Mouse (Mus musculus) neural tube, embryonic 13.5 days (tissue): Measurements from ENCODE around the gene Slc18a2. TPM values are rescaled to one million over a fixed set of nuclear protein-coding genes. Genes with fewer than 3 reads are reported as not detected.

Experiments used
- ATAC-seq: fragments of 200-750 bp; cut with Nextera tagmentation; 2 replicates; pipeline ENCODE4 v1.8.0; 2017; ENCODE audit warnings: low read depth, mild to moderate bottlenecking, moderate TSS enrichment, moderate library complexity
- H3K27ac ChIP-seq: fragments of 300-500 bp; sonication (generic); replicated peaks from 2 replicates; pipeline ENCODE4 v1.5.1; 2015; ENCODE audit warnings: moderate library complexity, mild to moderate bottlenecking, inconsistent platforms
- H3K27me3 ChIP-seq: fragments of 300-500 bp; sonication (generic); 2 replicates; pipeline ENCODE4 v1.6.1; 2015; ENCODE audit warnings: mild to moderate bottlenecking, inconsistent platforms
- H3K36me3 ChIP-seq: fragments of 300-500 bp; sonication (generic); 2 replicates; pipeline ENCODE4 v1.6.1; 2015; ENCODE audit warnings: mild to moderate bottlenecking, inconsistent platforms
- H3K4me1 ChIP-seq: fragments of 300-500 bp; sonication (generic); replicated peaks from 2 replicates; pipeline ENCODE4 v1.6.1; 2015; ENCODE audit warnings: inconsistent platforms
- H3K4me2 ChIP-seq: fragments of 300-500 bp; sonication (generic); 2 replicates; pipeline ENCODE4 v1.6.1; 2015; ENCODE audit warnings: inconsistent platforms, mild to moderate bottlenecking, moderate library complexity
- H3K4me3 ChIP-seq: fragments of 300-500 bp; sonication (generic); 2 replicates; pipeline ENCODE4 v1.5.1; 2015; ENCODE audit warnings: mild to moderate bottlenecking, inconsistent platforms
- H3K9ac ChIP-seq: fragments of 300-500 bp; sonication (generic); 2 replicates; pipeline ENCODE4 v1.6.1; 2015; ENCODE audit warnings: moderate library complexity, mild to moderate bottlenecking, inconsistent platforms
- H3K9me3 ChIP-seq: fragments of 300-500 bp; sonication (generic); 2 replicates; pipeline ENCODE4 v1.6.1; 2016; ENCODE audit warnings: inconsistent platforms
- WGBS: fragments of 180-500 bp; shearing (Covaris S2); methylation state at CpG from one replicate; pipeline ENCODE4 v1.1.7; 2015; 5-methylcytosine and 5-hydroxymethylcytosine counted together
- polyA plus RNA-seq: library from polyadenylated mRNA; unstranded; fragments of >200 nt; fragmentation: Nextera tagmentation; extraction: Ambion mirVana; gene quantifications from 2 replicates; pipeline ENCODE4 v1.2.1, GENCODE M21; 2015

Slc18a2 gene
- polyA plus RNA-seq, 1 experiment from 2014 or later: 10.6 TPM

DNA sequence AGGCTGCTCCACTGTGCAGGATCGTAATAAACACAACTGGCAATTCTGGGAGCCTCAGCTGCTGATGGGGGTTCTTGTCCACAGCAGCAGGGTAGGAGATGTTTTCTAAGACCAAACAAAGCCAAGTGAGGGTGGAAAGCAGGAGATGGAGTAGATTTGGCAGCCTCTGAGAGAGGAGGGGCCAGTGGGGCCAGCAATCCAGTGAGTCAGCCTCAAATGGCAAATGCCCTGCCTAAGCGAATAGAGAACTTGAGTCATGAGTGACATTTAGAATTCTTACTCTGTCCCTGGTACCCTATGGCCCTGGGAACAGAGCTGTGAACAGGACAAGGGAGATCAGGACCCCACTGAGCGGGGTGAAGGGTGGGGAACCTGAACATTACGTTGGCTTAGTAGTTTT is 12.6 kb upstream of the Slc18a2 start:
- H3K9me3 ChIP-seq: no peaks in the 10 kb centered on the region
- 88% methylated on average over 4 of the region's 4 CpGs for WGBS
- no peak overlapping the region for H3K9ac ChIP-seq
- ATAC-seq: no peak
- no peaks in the 10 kb centered on the region for H3K4me1 ChIP-seq
- no peaks in the 10 kb centered on the region for H3K27me3 ChIP-seq
- H3K4me2 ChIP-seq: no peak overlapping the region
- H3K4me3 ChIP-seq: no peak overlapping the region
- H3K27ac ChIP-seq: no peak overlapping the region
- H3K36me3 ChIP-seq: no peaks in the 10 kb centered on the region

DNA sequence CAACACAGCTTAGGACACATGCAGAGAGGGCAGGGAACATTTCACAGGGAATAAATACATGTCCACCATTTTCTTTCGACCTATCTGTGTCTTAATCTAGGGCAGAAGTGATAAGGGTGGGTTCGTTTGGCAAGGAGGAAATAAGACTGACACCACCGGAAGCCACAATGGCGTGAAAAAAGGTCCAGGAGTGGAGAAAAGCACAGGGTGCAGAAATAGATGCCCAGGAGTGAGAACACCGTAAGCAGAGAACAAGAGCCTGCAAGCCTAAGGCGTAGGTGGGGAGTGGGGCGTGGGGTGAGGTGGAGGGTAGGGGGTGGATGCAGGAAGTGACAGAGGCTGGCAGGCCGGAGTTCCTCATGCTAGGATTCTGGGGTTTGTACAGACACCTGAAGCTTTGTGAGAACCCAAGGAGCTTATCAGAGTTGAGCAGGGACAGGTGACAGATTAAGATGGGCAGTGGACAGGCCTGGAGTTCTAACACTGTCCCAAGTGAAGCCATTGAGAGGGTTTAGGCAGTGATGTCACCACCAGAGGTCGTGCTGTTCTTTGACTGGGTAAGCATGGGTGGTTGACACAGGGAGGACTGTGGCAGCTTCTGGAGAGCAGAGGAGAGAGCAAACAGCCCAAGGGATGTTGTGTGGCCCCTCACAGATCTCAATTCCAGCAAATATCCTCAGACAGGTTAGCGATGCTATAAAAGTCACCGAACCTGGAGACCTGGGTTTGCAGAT is 12.0 kb upstream of the Slc18a2 start:
- Histone ChIP-seq H3K9ac (no peak overlapping the region), H3K27ac (no peak overlapping the region), H3K4me1 (no peaks in the 10 kb centered on the region), H3K4me2 (no peak overlapping the region), H3K4me3 (no peak overlapping the region), H3K27me3 (no peaks in the 10 kb centered on the region), H3K36me3 (no peaks in the 10 kb centered on the region), H3K9me3 (no peaks in the 10 kb centered on the region)
- WGBS: 78% methylated on average over 11 of the region's 11 CpGs
- no peak for ATAC-seq

DNA sequence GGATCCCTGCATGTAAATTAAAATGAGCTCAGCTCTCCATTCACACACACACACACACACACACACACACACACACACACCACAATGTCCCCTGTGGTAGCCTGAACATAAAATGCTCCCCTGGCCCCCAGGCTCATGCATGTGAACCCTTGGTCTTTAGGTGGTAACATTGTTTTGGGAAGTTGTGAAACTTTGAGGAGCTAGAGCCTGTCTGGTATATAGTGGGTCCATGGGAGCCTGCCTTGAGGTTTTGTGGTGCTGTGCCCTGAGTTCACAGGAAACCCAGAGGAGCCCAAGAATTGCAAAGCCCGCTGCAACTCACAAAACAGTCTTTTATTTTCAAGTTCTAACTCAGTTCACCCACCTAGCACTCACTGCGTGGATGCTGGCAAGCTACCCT is 8.0 kb upstream of the Slc18a2 start:
- no peak overlapping the region for H3K4me2 ChIP-seq
- 68% methylated on average over 2 of the region's 2 CpGs for WGBS
- H3K27me3 ChIP-seq: no peaks in the 10 kb centered on the region
- H3K4me1 ChIP-seq: no peaks in the 10 kb centered on the region
- H3K4me3 ChIP-seq: no peak overlapping the region
- H3K27ac ChIP-seq: no peak overlapping the region
- H3K9ac ChIP-seq: no peak overlapping the region
- H3K9me3 ChIP-seq: peaks cover 9% of the 10 kb centered on the region; the same call in 1 of the 2 replicates
- no peak for ATAC-seq
- H3K36me3 ChIP-seq: no peaks in the 10 kb centered on the region

DNA sequence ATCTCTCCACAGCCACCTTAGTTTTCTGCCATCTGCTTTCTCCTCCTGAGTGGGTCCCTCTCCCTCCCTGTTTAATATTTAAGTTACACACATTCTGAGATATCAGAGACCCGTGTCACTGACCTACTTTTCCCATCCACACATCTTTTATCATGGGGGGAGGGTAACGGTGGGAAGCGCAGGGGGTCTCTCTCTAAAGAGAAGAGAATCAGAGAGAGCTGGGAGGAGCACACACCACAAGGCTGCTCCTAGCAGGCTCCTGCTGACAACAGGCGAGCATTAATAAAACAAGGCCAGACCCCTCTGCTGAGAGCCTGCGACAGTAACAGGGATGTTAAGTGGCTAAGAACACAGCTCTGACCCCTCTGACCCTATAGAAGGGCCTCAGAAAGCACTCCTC is 1.1 kb upstream of the Slc18a2 start:
- Histone ChIP-seq H3K9ac (no peak overlapping the region), H3K4me2 (no peak overlapping the region), H3K27me3 (peaks cover 38% of the 10 kb centered on the region), H3K4me1 (peaks cover 15% of the 10 kb centered on the region), H3K27ac (no peak overlapping the region), H3K36me3 (no peaks in the 10 kb centered on the region), H3K4me3 (no peak overlapping the region), H3K9me3 (peaks cover 9% of the 10 kb centered on the region; the same call in 1 of the 2 replicates)
- 38% methylated on average over 5 of the region's 5 CpGs for WGBS
- no peak for ATAC-seq

DNA sequence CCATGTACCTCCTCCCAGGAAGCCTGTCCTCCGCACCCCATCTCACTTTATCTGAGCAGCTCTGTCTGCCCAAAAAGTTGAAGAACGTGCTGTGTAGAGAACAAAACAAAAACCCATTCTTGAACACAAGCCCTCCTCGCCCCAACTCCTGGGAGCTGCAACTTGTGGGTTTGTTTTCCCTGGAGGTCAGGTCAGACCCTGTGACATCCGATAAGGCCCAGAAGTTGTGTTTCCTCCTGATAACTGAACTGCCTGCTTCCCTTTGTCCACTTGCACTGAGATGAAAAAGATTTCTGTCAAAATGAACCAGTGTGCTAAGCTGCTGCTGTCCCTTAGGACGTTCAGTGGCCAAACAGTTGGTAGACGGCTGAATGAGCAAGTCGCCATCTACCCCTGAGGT is 908 bp downstream of the Slc18a2 start:
- WGBS: 52% methylated on average over 7 of the region's 7 CpGs
- peaks cover 38% of the 10 kb centered on the region for H3K27me3 ChIP-seq
- H3K36me3 ChIP-seq: no peaks in the 10 kb centered on the region
- H3K9me3 ChIP-seq: peaks cover 6% of the 10 kb centered on the region; the same call in 1 of the 2 replicates
- peaks cover 21% of the 10 kb centered on the region for H3K4me1 ChIP-seq
- H3K9ac ChIP-seq: peak overlapping the region; percentile 63; the same call in 1 of the 2 replicates
- ATAC-seq: no peak
- H3K4me2 ChIP-seq: peak overlapping the region; percentile 84
- H3K4me3 ChIP-seq: peak overlapping the region; percentile 45; the same call in 1 of the 2 replicates
- no peak overlapping the region for H3K27ac ChIP-seq

DNA sequence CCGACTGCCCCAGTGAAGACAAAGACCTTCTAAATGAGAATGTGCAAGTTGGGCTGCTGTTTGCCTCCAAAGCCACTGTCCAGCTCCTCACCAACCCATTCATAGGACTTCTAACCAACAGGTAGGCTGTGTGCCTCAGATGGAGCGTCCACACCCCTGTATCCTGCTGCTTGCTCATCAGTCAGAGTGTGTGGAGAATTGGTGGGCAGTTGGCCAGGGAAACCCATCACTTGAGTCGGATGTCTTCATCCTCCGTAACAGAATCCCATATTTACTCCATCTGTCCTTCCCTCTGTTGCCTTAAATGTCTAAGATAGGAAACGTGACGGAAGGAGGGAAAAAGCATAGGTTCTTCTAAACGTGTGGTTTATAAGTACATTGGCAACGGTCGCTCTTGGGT is 2.5 kb downstream of the Slc18a2 start:
- Histone ChIP-seq H3K4me1 (peaks cover 31% of the 10 kb centered on the region), H3K4me2 (no peak overlapping the region), H3K27me3 (peaks cover 38% of the 10 kb centered on the region), H3K36me3 (no peaks in the 10 kb centered on the region), H3K9ac (no peak overlapping the region), H3K4me3 (no peak overlapping the region), H3K27ac (no peak overlapping the region), H3K9me3 (no peaks in the 10 kb centered on the region)
- ATAC-seq: no peak
- 87% methylated on average over 9 of the region's 9 CpGs for WGBS

DNA sequence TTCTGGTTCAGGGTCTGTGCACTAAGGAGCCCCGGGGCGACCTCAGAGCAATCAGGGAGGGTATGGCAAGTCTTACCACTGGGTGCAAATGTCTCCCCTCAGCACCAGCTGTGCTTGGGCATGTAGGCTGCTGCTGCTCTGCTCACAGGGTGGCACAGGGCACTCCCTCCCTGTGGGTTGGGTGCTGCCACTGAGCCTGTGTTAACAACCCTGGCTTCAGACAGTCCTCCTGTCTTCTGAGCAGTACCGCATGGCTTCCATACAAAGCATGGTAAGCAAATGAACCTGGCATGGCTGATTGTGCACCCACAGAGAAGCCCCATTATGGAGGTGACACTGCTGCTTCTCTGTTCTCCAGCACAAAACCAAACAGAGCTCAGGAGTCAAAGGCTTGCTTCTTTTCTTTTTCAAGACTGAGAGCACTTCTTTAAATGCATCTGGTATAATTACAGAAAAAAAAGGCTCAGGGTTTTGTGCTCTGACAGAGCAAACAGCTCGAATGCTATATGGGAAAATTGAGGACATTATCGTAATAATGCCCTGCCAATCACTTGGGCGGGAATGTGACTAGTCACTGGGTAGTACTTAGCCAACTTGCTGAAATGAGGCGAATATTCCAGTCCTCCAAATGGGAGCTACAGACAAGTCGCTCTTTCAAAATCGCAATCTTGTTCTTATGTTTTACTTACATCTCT is 4.3 kb downstream of the Slc18a2 start:
- H3K4me1 ChIP-seq: peaks cover 31% of the 10 kb centered on the region

DNA sequence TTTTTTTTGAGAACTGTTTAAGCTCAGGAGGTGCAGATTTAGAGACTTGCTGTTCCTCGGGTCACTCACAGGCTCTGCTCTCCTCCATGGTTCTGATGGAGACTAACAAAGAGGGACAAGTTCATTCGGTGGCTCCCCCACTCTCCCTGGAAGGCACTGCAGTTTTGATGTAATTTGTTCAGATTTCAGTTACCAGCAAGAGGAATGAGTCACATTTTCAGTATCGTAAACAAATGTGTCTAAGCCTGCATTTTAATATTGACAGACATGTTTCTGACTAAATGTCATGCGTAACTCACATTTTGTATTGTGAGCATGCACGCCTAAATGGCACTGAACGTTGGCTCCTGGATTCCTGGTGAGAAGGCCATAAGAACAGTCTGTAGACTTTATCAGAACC is 5.2 kb downstream of the Slc18a2 start:
- no peak for ATAC-seq
- no peak overlapping the region for H3K27ac ChIP-seq
- H3K9me3 ChIP-seq: no peaks in the 10 kb centered on the region
- WGBS: 64% methylated on average over 6 of the region's 6 CpGs
- H3K4me3 ChIP-seq: no peak overlapping the region
- no peak overlapping the region for H3K4me2 ChIP-seq
- peaks cover 23% of the 10 kb centered on the region for H3K4me1 ChIP-seq
- no peaks in the 10 kb centered on the region for H3K36me3 ChIP-seq
- peaks cover 31% of the 10 kb centered on the region for H3K27me3 ChIP-seq
- no peak overlapping the region for H3K9ac ChIP-seq

More for the DNA sequence above, 4.3 kb downstream of the Slc18a2 start:
- Histone ChIP-seq H3K9me3 (no peaks in the 10 kb centered on the region), H3K27ac (no peak overlapping the region), H3K36me3 (no peaks in the 10 kb centered on the region), H3K4me2 (no peak overlapping the region), H3K4me3 (no peak overlapping the region), H3K9ac (no peak overlapping the region), H3K27me3 (peaks cover 35% of the 10 kb centered on the region)
- no peak for ATAC-seq
- 63% methylated on average over 9 of the region's 9 CpGs for WGBS

DNA sequence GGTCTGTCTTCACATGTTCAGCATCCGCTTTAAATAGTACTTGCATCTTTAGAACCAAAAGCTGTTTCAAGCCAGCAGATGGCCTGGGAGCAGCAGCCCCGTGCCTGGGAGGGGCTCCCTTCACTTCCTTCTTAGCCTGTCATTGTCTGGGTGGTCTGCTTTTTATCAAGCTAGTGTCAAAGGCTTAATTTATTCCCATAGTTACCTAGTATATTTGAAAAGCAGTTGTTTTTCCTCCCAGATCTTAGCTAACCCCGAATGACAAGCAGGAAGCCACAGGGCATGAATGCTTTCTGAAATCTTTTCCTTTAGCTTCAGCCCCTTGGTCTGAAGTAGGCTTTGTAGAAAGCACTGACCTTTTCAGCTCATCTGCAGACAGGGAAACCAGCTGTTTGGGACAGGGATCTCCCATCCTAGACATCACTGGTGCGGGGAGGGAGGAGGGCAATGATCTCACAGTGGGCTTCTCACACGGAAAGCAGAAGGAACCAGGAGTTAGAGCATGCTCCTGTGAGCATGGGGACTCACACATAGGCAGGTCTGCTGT is 6.8 kb downstream of the Slc18a2 start:
- Histone ChIP-seq H3K4me2 (no peak overlapping the region), H3K36me3 (no peaks in the 10 kb centered on the region), H3K27me3 (peaks cover 15% of the 10 kb centered on the region), H3K4me1 (peaks cover 17% of the 10 kb centered on the region), H3K4me3 (no peak overlapping the region), H3K9ac (no peak overlapping the region), H3K9me3 (no peaks in the 10 kb centered on the region), H3K27ac (peak overlapping the region; percentile 7; the same call in 1 of the 2 replicates)
- ATAC-seq: no peak
- 16% methylated on average over 5 of the region's 5 CpGs for WGBS

DNA sequence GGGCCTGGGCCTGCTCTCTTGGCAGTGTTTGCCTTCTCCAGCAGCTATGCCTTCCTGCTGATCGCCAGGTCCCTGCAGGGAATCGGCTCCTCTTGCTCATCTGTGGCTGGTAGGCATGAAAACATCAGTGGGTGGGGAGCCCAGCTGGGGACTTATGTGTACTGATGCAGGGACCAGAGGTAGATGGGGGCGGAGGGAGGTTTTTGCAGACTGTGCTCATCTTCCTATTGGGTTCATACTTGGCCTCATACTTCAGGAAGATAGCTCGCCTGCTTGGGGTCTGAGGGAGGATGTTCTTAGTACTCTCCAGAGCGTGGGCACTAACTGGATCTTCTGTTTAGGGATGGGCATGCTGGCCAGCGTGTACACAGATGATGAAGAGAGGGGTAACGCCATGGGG is 12.5 kb downstream of the Slc18a2 start:
- no peak for ATAC-seq
- no peaks in the 10 kb centered on the region for H3K27me3 ChIP-seq
- no peak overlapping the region for H3K9ac ChIP-seq
- no peak overlapping the region for H3K4me2 ChIP-seq
- H3K27ac ChIP-seq: no peak overlapping the region
- no peaks in the 10 kb centered on the region for H3K9me3 ChIP-seq
- no peak overlapping the region for H3K4me3 ChIP-seq
- no peaks in the 10 kb centered on the region for H3K36me3 ChIP-seq
- no peaks in the 10 kb centered on the region for H3K4me1 ChIP-seq
- WGBS: 92% methylated on average over 7 of the region's 7 CpGs

DNA sequence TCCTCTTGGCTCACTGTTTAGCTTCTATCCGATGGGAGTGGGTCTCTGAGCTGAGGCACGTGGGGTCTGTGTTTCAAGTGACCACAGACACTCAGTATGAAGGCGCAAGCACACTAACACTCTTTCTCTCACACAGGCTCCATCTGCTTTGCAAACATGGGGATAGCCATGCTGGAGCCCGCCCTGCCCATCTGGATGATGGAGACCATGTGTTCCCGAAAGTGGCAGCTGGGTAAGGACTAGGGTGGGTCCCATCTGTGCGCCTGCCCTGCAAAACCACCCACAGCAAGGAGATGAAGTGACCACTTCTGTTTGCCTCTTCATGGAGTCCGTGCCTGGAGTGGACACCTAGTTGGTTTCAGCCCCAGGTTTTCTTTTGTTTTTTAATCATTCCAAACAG is 15.7 kb downstream of the Slc18a2 start:
- Histone ChIP-seq H3K27ac (no peak overlapping the region), H3K9me3 (no peaks in the 10 kb centered on the region), H3K36me3 (no peaks in the 10 kb centered on the region), H3K4me2 (no peak overlapping the region), H3K27me3 (no peaks in the 10 kb centered on the region), H3K4me3 (no peak overlapping the region), H3K4me1 (no peaks in the 10 kb centered on the region), H3K9ac (no peak overlapping the region)
- 78% methylated on average over 7 of the region's 7 CpGs for WGBS
- no peak for ATAC-seq

DNA sequence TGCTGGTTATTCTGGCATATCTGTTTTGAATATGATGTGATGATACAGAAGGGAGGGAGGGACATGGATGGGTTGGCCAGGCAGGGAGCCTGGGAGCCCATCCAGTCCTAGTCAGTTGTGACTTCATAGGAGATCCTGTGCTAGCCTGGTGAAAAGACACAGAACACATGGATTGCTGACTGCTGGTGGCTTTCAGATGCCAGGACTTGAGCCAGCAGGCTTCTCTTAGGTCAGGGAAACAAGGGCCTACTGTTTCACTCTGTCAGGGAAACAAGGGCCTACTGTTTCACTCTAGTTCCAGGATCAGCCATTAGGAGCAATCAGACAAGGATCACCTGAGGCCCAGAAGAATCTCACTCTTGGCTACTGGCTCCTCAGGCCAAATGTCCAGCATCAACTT is 20.1 kb downstream of the Slc18a2 start:
- H3K4me3 ChIP-seq: no peak overlapping the region
- H3K9ac ChIP-seq: no peak overlapping the region

More for the DNA sequence above, 20.1 kb downstream of the Slc18a2 start:
- Histone ChIP-seq H3K27ac (no peak overlapping the region), H3K4me1 (no peaks in the 10 kb centered on the region), H3K4me2 (no peak overlapping the region), H3K36me3 (no peaks in the 10 kb centered on the region), H3K27me3 (no peaks in the 10 kb centered on the region), H3K9me3 (no peaks in the 10 kb centered on the region)
- ATAC-seq: no peak
